Mouse (Mus musculus) hindbrain, embryonic 14.5 days (tissue): ENCODE measurements around the gene Sgca. TPM values are rescaled to one million over a fixed set of nuclear protein-coding genes. Genes with fewer than 3 reads are reported as not detected.

Experiments used
- ATAC-seq: fragments of 200-750 bp; cut with Nextera tagmentation; 2 replicates; pipeline ENCODE4 v1.8.0; 2017; ENCODE audit warnings: moderate number of reproducible peaks, mild to moderate bottlenecking, moderate TSS enrichment, moderate library complexity; ENCODE audit not compliant: low FRiP score
- DNase-seq: peaks from one replicate; pipeline ENCODE4 v3.0.0-alpha.2; 2015; ENCODE audit warnings: low spot score
- H3K27ac ChIP-seq: fragments of 300-500 bp; sonication (generic); 2 replicates; pipeline ENCODE4 v1.5.1; 2014; ENCODE audit warnings: mild to moderate bottlenecking, moderate library complexity
- H3K27me3 ChIP-seq: fragments of 300-500 bp; sonication (generic); 2 replicates; pipeline ENCODE4 v1.6.1; 2014; ENCODE audit warnings: mild to moderate bottlenecking, low read length, mixed read lengths; ENCODE audit not compliant: control insufficient read depth, insufficient read depth
- H3K36me3 ChIP-seq: fragments of 300-500 bp; sonication (generic); replicated peaks from 2 replicates; pipeline ENCODE4 v1.6.1; 2014; ENCODE audit not compliant: control insufficient read depth, insufficient read depth
- H3K4me1 ChIP-seq: fragments of 300-500 bp; sonication (generic); replicated peaks from 2 replicates; pipeline ENCODE4 v1.6.1; 2014; ENCODE audit warnings: antibody characterized with exemption, low read length, mixed read lengths; ENCODE audit not compliant: control insufficient read depth, insufficient read depth
- H3K4me2 ChIP-seq: fragments of 300-500 bp; sonication (generic); replicated peaks from 2 replicates; pipeline ENCODE4 v1.6.1; 2014; ENCODE audit warnings: mild to moderate bottlenecking, moderate library complexity
- H3K4me3 ChIP-seq: fragments of 300-500 bp; sonication (generic); replicated peaks from 2 replicates; pipeline ENCODE4 v1.5.1; 2014; ENCODE audit warnings: mild to moderate bottlenecking, low read length
- H3K9ac ChIP-seq: fragments of 300-500 bp; sonication (generic); 2 replicates; pipeline ENCODE4 v1.6.1; 2014
- H3K9me3 ChIP-seq: fragments of 300-500 bp; sonication (generic); 2 replicates; pipeline ENCODE4 v1.6.1; 2016; ENCODE audit warnings: low read length; ENCODE audit not compliant: control insufficient read depth
- WGBS: fragments of 180-500 bp; shearing (Covaris S2); extraction: QIAGEN DNeasy Blood & Tissue Kit; methylation state at CpG from one replicate; pipeline ENCODE4 v1.1.7; 2014; 5-methylcytosine and 5-hydroxymethylcytosine counted together
- polyA plus RNA-seq: library from polyadenylated mRNA; unstranded; fragments of >200 nt; fragmentation: Nextera tagmentation; extraction: Ambion mirVana; gene quantifications from 2 replicates; pipeline ENCODE4 v1.2.1, GENCODE M21; 2014

Sgca gene
- polyA plus RNA-seq, 1 experiment from 2014 or later, result 0.17 TPM

DNA sequence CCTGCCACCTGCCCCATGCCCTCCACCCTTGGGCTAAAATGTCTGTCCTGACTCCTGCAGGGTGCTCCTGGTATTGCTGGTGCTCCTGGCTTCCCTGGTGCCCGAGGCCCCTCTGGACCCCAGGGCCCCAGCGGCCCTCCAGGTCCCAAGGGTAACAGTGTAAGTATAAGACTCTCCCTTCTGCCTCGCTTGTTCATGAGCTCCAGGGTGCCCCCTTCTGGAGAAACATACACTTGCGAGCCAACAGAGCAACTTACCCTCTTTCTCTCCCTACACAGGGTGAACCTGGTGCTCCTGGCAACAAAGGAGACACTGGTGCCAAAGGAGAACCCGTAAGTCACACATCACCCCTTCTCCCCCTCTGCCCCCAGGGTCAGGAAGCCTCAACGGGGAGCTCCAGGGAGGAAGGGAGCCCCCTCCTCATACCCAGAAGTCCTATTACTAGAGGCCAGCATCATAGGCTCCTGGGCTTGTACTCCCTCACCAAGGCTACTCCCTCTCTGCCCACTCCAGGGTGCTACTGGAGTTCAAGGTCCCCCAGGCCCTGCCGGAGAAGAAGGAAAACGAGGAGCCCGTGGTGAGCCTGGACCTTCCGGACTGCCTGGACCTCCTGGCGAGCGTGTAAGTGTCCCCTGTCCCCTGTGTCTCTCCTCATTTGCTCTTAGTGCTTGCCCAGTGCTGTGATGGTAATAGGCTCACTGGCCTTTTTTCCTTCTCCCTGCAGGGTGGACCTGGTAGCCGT is 33.7 kb downstream of the Sgca start:
- peaks cover 4% of the 10 kb centered on the region; the same call in 1 of the 2 replicates for H3K4me1 ChIP-seq
- H3K9me3 ChIP-seq, result no peaks in the 10 kb centered on the region
- DNase-seq (no peak), ATAC-seq (no peak)
- WGBS, result 51% methylated on average over 13 of the region's 13 CpGs
- H3K27ac ChIP-seq, result no peak overlapping the region
- H3K27me3 ChIP-seq, result peaks cover 20% of the 10 kb centered on the region
- no peaks in the 10 kb centered on the region for H3K36me3 ChIP-seq
- no peak overlapping the region for H3K4me2 ChIP-seq
- H3K9ac ChIP-seq, result no peak overlapping the region
- H3K4me3 ChIP-seq, result no peak overlapping the region

DNA sequence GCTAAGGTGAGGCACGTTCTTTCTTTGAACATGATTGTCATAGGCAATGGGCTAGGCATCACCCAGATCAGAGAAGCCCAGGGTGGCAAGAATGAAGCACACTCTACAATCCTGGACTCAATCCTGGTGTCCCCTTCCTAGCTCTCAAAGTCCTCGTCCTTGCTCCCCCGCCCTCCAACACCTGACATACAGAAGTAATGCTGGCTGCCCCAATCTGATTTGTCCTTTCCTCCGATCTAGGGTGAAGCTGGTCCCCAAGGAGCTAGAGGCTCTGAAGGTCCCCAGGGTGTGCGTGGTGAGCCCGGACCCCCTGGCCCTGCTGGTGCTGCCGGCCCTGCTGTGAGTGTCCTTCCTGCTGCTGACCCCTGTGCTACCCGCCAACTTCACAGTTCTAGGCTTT is 34.4 kb downstream of the Sgca start:
- DNase-seq (no peak), ATAC-seq (no peak)
- Histone ChIP-seq H3K27ac (no peak overlapping the region), H3K36me3 (no peaks in the 10 kb centered on the region), H3K4me2 (no peak overlapping the region), H3K9ac (no peak overlapping the region), H3K4me3 (no peak overlapping the region), H3K9me3 (no peaks in the 10 kb centered on the region), H3K4me1 (peaks cover 10% of the 10 kb centered on the region; the same call in 1 of the 2 replicates), H3K27me3 (peaks cover 25% of the 10 kb centered on the region)
- WGBS, result 76% methylated on average over 8 of the region's 8 CpGs

DNA sequence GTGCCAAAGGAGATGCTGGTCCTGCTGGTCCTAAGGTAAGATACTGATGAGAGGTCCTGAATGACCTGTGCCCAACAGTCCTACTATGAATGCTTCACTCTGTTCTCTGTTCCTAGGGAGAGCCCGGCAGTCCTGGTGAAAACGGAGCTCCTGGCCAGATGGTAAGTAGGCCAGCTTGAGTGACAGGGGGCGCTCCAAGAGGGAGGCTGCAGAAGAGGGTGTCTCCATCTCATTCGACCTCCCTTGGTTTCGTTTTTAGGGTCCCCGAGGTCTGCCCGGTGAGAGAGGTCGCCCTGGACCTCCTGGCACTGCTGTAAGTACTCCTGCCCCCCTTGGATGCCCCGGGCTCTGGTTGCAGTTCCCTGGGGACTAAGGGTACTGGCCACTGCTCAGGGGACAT is 35.0 kb downstream of the Sgca start:
- no peak for ATAC-seq
- Histone ChIP-seq H3K4me3 (no peak overlapping the region), H3K27me3 (peaks cover 32% of the 10 kb centered on the region), H3K27ac (no peak overlapping the region), H3K4me2 (no peak overlapping the region), H3K4me1 (peaks cover 12% of the 10 kb centered on the region; the same call in 1 of the 2 replicates), H3K9ac (no peak overlapping the region), H3K36me3 (no peaks in the 10 kb centered on the region), H3K9me3 (no peaks in the 10 kb centered on the region)
- DNase-seq, result no peak
- WGBS, result 35% methylated on average over 9 of the region's 9 CpGs

- H3K9me3 ChIP-seq, result no peaks in the 10 kb centered on the region
- no peak overlapping the region for H3K27ac ChIP-seq
- H3K4me2 ChIP-seq, result no peak overlapping the region
- H3K4me3 ChIP-seq, result no peak overlapping the region
- H3K36me3 ChIP-seq, result no peaks in the 10 kb centered on the region
- no peak overlapping the region for H3K9ac ChIP-seq
- ATAC-seq (no peak), DNase-seq (peak; percentile 83)
- peaks cover 50% of the 10 kb centered on the region for H3K27me3 ChIP-seq
- peaks cover 12% of the 10 kb centered on the region; the same call in 1 of the 2 replicates for H3K4me1 ChIP-seq
- WGBS, result 23% methylated on average over 4 of the region's 4 CpGs
Measured at GRCm38 (mm10) chr11:94939280-94939679, 36.8 kb downstream of the Sgca start.

DNA sequence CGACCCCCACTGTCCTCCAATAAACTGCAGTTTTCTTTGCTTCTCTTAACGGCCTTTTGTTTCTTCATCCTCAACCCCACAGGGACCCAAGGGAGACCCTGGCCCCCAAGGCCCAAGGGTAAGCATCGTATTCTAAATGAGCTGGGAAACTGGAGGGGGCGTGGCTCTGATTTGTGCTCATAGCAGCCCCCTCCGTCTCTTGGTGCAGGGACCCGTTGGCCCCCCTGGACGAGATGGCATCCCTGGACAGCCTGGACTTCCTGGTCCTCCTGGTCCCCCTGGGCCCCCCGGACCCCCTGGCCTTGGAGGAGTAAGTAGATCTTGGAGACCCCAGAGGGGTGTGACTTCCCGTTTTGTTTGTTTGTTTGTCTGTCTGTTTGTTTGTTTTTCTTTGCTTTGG is 37.8 kb downstream of the Sgca start:
- peak overlapping the region; percentile 50 for H3K4me2 ChIP-seq
- 27% methylated on average over 9 of the region's 9 CpGs for WGBS
- H3K27me3 ChIP-seq, result peaks cover 60% of the 10 kb centered on the region
- no peak overlapping the region for H3K27ac ChIP-seq
- H3K9me3 ChIP-seq, result no peaks in the 10 kb centered on the region
- peak overlapping the region; percentile 25; the same call in 1 of the 2 replicates for H3K4me3 ChIP-seq
- H3K4me1 ChIP-seq, result peaks cover 12% of the 10 kb centered on the region; the same call in 1 of the 2 replicates
- ATAC-seq, result no peak
- no peak for DNase-seq
- H3K36me3 ChIP-seq, result no peaks in the 10 kb centered on the region
- no peak overlapping the region; the same call in 1 of the 2 replicates for H3K9ac ChIP-seq

DNA sequence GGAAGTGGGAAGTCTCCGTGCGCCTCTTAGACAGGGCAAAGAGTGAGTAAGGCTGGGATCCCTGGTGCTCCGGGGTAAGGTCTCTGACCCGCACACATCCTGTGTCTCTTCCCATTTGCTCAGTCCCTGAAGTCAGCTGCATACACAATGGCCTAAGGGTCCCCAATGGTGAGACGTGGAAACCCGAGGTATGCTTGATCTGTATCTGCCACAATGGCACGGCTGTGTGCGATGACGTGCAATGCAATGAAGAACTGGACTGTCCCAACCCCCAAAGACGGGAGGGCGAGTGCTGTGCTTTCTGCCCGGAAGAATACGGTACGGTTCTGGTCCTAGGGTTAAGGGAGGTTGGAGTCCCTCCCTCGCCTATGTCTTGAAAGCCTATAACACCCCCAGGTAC is 38.3 kb downstream of the Sgca start:
- Histone ChIP-seq H3K27me3 (peaks cover 65% of the 10 kb centered on the region), H3K4me1 (peaks cover 12% of the 10 kb centered on the region; the same call in 1 of the 2 replicates), H3K4me2 (peak overlapping the region; percentile 50), H3K9ac (no peak overlapping the region; the same call in 1 of the 2 replicates), H3K27ac (no peak overlapping the region), H3K9me3 (no peaks in the 10 kb centered on the region), H3K4me3 (peak overlapping the region; percentile 25), H3K36me3 (no peaks in the 10 kb centered on the region)
- no peak for DNase-seq
- WGBS, result 2% methylated on average over 15 of the region's 15 CpGs
- no peak for ATAC-seq

DNA sequence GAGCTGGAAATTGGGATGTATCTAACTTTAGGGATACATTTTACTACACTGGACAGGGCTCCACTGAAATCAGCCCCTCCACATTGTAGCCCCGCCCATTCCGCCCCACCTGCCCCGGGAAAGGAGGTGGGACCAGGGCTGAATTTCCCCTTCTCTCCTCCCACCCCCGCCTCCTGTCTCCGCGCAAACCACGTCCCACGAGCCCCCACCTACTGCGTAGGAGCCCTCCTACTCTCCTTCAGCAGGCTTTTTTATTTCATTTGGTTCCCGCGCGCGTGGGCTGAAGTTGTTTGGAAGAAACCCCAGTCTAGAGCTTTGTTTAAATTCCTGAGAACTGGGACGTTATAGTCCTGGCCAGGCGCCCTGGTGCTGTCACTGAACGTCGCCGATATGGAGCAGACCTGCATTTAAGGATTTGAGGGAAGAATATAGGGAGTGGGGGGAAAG is 38.8 kb downstream of the Sgca start:
- Histone ChIP-seq H3K4me3 (peak overlapping the region; percentile 25), H3K36me3 (no peaks in the 10 kb centered on the region), H3K27ac (no peak overlapping the region), H3K9ac (no peak overlapping the region; the same call in 1 of the 2 replicates), H3K4me2 (peak overlapping the region; percentile 50), H3K9me3 (no peaks in the 10 kb centered on the region), H3K27me3 (peaks cover 67% of the 10 kb centered on the region), H3K4me1 (peaks cover 12% of the 10 kb centered on the region; the same call in 1 of the 2 replicates)
- ATAC-seq (peak; percentile 26; the same call in 1 of the 2 replicates), DNase-seq (no peak)
- WGBS, result under 1% methylated on average over 18 of the region's 18 CpGs

DNA sequence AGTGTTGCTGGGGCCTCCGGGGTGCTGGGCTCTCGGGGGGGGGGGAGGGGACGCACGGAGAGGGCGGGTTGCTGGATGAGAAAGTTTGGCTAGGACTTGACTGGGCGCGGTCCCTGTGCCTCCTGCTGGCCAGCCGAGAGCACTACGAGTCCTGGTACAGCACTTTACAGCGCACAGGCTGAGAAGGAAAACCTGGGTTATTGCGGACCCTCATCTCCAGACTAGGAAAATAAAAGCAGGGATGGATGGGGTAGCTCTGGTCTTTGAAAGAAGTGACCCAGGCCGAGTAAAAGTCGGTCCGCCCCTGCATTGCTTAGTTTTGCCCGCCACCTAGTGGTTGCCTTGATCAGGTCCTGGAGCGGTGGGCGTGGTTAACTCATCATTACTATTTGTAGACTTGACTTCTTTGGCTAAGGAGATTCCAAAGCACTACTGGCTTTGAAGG is 39.3 kb downstream of the Sgca start:
- Histone ChIP-seq H3K4me3 (peak overlapping the region; percentile 25), H3K4me2 (peak overlapping the region; percentile 50), H3K27me3 (peaks cover 70% of the 10 kb centered on the region), H3K4me1 (peaks cover 12% of the 10 kb centered on the region; the same call in 1 of the 2 replicates), H3K36me3 (no peaks in the 10 kb centered on the region), H3K27ac (no peak overlapping the region), H3K9me3 (no peaks in the 10 kb centered on the region), H3K9ac (no peak overlapping the region)
- 0% methylated on average over 17 of the region's 17 CpGs for WGBS
- peak; percentile 93 for DNase-seq
- peak; percentile 72; the same call in 1 of the 2 replicates for ATAC-seq

DNA sequence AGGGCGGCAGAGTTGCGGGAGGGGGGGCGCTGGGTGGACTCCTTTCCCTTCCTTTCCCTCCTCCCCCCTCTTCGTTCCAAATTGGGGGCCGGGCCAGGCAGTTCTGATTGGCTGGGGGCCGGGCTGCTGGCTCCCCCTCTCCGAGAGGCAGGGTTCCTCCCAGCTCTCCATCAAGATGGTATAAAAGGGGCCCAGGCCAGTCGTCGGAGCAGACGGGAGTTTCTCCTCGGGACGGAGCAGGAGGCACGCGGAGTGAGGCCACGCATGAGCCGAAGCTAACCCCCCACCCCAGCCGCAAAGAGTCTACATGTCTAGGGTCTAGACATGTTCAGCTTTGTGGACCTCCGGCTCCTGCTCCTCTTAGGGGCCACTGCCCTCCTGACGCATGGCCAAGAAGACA is 40.1 kb downstream of the Sgca start, which contains the start of gene Col1a1:
Gene Col1a1 (plus strand): TSS at position 180 of the 400 bp plus-strand sequence.
- H3K9me3 ChIP-seq, result no peaks in the 10 kb centered on the region
- H3K27me3 ChIP-seq, result peaks cover 70% of the 10 kb centered on the region
- no peak within 1 kb of the TSS for H3K27ac ChIP-seq
- H3K4me3 ChIP-seq, result peak within 1 kb of the TSS; percentile 25
- H3K4me2 ChIP-seq, result peak within 1 kb of the TSS; percentile 50
- no peak within 1 kb of the TSS for H3K9ac ChIP-seq
- no peak for DNase-seq
- no peaks in the 10 kb centered on the region for H3K36me3 ChIP-seq
- ATAC-seq, result no peak
- WGBS, result 14% methylated on average over 19 of the region's 19 CpGs
- peaks cover 12% of the 10 kb centered on the region; the same call in 1 of the 2 replicates for H3K4me1 ChIP-seq
